Mouse (Mus musculus): Measurements from ENCODE around the gene Lrrc42. TPM values are rescaled to one million over a fixed set of nuclear protein-coding genes. Genes with fewer than 3 reads are reported as not detected.
A peak's percentile ranks its signal among the peaks of the same experiment; 100 is the strongest.

The Lrrc42 gene
- polyA plus RNA-seq, 1 experiment from 2014 or later = 83.0 TPM

DNA sequence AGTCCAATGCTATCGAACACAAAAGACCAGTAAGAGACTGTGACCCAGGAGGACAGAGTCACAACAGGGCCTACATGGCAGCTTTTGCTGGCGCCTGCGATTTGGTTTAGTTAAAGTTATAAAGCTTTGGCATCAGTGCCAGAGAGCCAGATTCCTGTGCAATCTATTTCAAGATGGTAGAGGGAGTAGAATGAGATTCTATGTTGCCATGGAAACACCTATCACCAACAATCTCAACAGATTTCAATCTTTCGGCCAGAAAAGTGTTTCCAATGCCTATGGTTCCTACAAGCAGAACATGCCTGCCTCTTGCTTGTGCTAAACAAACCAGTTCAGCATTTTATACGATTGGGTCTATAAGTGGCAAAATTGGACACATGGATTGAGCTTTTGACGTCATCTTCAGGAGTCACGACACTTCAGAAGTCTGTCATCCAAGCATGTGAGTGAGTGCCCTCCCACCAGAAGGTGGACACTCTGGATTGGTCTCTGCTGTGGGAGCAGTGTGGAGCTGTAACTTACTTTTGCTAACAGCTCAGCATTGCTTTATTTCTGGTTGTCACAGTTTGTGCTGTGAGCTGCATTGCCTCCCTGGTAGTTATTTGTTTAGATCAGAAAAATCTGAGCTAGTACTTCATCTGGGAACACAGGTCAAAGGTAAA, 38.4 kb upstream of the Lrrc42 start:
- WGBS = 87% methylated on average over 7 of the region's 7 CpGs
- ATAC-seq (ENCODE audit: low FRiP score) = no peak
- no peak overlapping the region for H3K4me3 ChIP-seq (ENCODE audit: low read depth, low read length)

DNA sequence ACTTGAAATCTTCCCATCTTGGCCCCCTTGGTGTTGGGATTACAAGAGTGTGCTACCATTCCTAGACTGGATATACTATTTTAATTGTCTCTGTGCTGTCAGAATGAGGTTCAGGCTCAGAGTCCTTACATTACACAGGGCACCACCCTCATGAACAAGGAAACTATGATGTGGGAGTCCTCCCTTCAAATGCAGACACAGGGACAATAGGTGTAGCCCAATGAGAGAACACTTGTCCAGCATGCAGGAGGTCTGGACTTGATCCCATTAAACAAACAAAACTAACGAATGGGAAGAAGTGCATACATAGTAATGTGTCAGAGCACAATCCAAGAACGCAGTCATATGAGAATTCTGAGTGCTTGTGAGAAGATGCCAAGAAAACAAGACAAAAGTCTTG, 34.2 kb upstream of the Lrrc42 start:
- H3K27me3 ChIP-seq (ENCODE audit: control insufficient read depth, insufficient read depth, low read length) = no peaks in the 10 kb centered on the region
- no peak for ATAC-seq (ENCODE audit: low FRiP score)
- H3K36me3 ChIP-seq (ENCODE audit: control insufficient read depth, insufficient read depth, low read length) = no peaks in the 10 kb centered on the region
- no peak overlapping the region for H3K27ac ChIP-seq (ENCODE audit: low read depth, low read length)
- no peak overlapping the region for H3K9ac ChIP-seq (ENCODE audit: low read depth, low read length)
- 81% methylated on average over 2 of the region's 2 CpGs for WGBS
- DNase-seq (ENCODE audit: low spot score) = no peak
- H3K4me1 ChIP-seq (replicated peaks; ENCODE audit: control insufficient read depth, insufficient read depth, low read length) = no peaks in the 10 kb centered on the region
- H3K9me3 ChIP-seq (ENCODE audit: control insufficient read depth, low read length) = no peaks in the 10 kb centered on the region
- no peak overlapping the region for H3K4me3 ChIP-seq (ENCODE audit: low read depth, low read length)
- no peak overlapping the region for H3K4me2 ChIP-seq (replicated peaks; ENCODE audit: low read depth, low read length)

More for the DNA sequence above, 38.4 kb upstream of the Lrrc42 start:
- no peaks in the 10 kb centered on the region for H3K4me1 ChIP-seq (replicated peaks; ENCODE audit: control insufficient read depth, insufficient read depth, low read length)
- DNase-seq (ENCODE audit: low spot score) = no peak
- no peak overlapping the region for H3K27ac ChIP-seq (ENCODE audit: low read depth, low read length)
- no peaks in the 10 kb centered on the region for H3K36me3 ChIP-seq (ENCODE audit: control insufficient read depth, insufficient read depth, low read length)
- H3K4me2 ChIP-seq (replicated peaks; ENCODE audit: low read depth, low read length) = no peak overlapping the region
- H3K27me3 ChIP-seq (ENCODE audit: control insufficient read depth, insufficient read depth, low read length) = no peaks in the 10 kb centered on the region
- no peaks in the 10 kb centered on the region for H3K9me3 ChIP-seq (ENCODE audit: control insufficient read depth, low read length)
- H3K9ac ChIP-seq (ENCODE audit: low read depth, low read length) = no peak overlapping the region

DNA sequence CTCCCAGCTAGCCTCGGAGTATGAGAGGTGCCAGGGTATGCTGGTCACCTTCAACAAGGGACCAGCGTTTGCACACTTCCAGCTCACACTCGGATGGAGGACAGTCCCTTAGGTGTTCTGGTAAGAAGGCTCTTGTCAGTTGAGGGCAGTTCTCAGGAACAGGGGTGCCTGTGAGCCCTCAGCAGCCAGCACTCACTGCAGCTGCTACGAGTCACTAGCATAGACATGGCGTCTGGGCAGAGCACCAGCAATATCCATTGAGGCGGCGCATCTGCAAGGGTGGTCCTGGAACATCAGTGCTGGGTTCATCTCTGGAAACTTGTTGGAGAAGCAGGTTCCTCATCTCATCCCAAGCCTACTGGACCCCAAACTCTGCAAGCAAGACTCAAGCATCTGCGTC, 33.1 kb upstream of the Lrrc42 start:
- Histone ChIP-seq H3K27me3 (ENCODE audit: control insufficient read depth, insufficient read depth, low read length) (no peaks in the 10 kb centered on the region), H3K9me3 (ENCODE audit: control insufficient read depth, low read length) (no peaks in the 10 kb centered on the region), H3K4me3 (ENCODE audit: low read depth, low read length) (no peak overlapping the region), H3K4me2 (replicated peaks; ENCODE audit: low read depth, low read length) (no peak overlapping the region), H3K9ac (ENCODE audit: low read depth, low read length) (no peak overlapping the region), H3K36me3 (ENCODE audit: control insufficient read depth, insufficient read depth, low read length) (no peaks in the 10 kb centered on the region), H3K27ac (ENCODE audit: low read depth, low read length) (no peak overlapping the region), H3K4me1 (replicated peaks; ENCODE audit: control insufficient read depth, insufficient read depth, low read length) (no peaks in the 10 kb centered on the region)
- no peak for DNase-seq (ENCODE audit: low spot score)
- ATAC-seq (ENCODE audit: low FRiP score) = no peak
- WGBS = 90% methylated on average over 8 of the region's 8 CpGs

DNA sequence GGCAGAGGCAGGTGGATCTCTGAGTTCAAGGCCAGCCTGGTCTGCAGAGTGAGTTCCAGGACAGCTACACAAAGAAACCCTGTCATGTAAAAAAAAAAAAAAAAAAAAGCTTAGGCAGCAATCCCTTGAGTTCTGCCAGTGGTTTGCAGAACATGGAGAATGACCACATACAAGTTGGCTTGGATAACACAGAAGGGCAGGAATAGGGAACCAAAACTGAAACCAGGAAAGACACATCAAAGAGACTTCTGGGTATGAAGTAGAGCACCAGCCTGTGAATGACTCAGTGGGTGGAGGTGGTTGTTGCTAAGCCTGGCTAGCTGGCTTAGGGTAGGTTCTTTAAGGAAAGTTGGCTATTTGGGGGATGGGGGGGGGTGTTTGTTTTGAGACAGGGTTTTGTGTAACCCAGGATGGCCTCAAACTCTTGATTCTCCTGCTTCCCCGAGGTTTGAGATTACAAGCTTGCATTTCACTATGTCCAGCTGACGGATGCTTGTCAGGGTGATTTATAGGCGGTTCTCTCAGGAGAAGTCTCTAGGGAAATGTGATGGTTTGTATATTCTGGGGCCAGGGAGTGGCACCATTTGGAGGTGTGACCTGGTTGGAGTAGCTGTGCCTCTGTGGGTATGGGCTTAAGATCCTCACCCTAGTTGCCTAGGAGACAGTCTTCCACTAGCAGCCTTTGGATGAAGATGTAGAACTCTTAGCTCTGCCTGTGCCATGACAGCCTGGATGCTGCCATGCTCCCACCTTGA, 32.3 kb upstream of the Lrrc42 start:
- Histone ChIP-seq H3K4me3 (ENCODE audit: low read depth, low read length) (no peak overlapping the region), H3K27me3 (ENCODE audit: control insufficient read depth, insufficient read depth, low read length) (no peaks in the 10 kb centered on the region), H3K9me3 (ENCODE audit: control insufficient read depth, low read length) (no peaks in the 10 kb centered on the region), H3K4me2 (replicated peaks; ENCODE audit: low read depth, low read length) (no peak overlapping the region), H3K4me1 (replicated peaks; ENCODE audit: control insufficient read depth, insufficient read depth, low read length) (no peaks in the 10 kb centered on the region), H3K36me3 (ENCODE audit: control insufficient read depth, insufficient read depth, low read length) (no peaks in the 10 kb centered on the region), H3K9ac (ENCODE audit: low read depth, low read length) (no peak overlapping the region), H3K27ac (ENCODE audit: low read depth, low read length) (no peak overlapping the region)
- no peak for DNase-seq (ENCODE audit: low spot score)
- no peak for ATAC-seq (ENCODE audit: low FRiP score)
- WGBS = 62% methylated on average over 3 of the region's 3 CpGs

DNA sequence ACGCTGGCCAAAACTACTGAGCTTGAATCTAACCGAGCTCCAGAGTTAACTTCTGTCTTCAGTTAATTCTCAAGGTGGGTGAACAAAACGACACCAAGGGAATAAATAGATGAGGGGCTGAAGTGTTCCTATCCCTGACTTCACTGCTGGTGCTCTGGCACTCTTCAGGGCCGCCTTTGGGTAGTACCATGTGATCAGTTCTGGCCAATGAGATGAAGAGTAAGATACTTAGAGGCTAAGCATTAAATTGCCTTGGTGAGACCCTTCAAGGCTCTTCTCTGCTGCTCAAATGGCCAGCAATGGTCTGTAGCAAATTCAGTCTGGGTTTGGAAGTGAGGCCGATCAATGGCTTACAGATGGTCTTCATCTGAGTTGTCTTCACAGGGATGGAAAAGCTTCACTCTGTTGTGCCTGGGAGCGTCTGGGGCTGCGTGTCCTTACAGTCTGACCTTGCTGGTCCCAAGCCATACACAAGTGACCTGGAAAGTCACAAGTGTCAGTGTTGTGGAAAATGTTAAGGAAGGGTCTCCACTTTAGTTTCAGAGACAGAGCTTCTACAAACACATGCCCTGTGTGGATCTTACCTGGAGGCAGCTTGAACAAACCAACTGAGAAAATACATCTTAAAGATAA, 27.6 kb upstream of the Lrrc42 start:
- H3K9me3 ChIP-seq (ENCODE audit: control insufficient read depth, low read length) = no peaks in the 10 kb centered on the region
- DNase-seq (ENCODE audit: low spot score) (no peak), ATAC-seq (ENCODE audit: low FRiP score) (no peak)
- no peak overlapping the region for H3K9ac ChIP-seq (ENCODE audit: low read depth, low read length)
- no peak overlapping the region for H3K4me3 ChIP-seq (ENCODE audit: low read depth, low read length)
- WGBS = 77% methylated on average over 7 of the region's 7 CpGs
- no peaks in the 10 kb centered on the region for H3K4me1 ChIP-seq (replicated peaks; ENCODE audit: control insufficient read depth, insufficient read depth, low read length)
- H3K27ac ChIP-seq (ENCODE audit: low read depth, low read length) = no peak overlapping the region
- no peak overlapping the region for H3K4me2 ChIP-seq (replicated peaks; ENCODE audit: low read depth, low read length)
- H3K36me3 ChIP-seq (ENCODE audit: control insufficient read depth, insufficient read depth, low read length) = no peaks in the 10 kb centered on the region
- no peaks in the 10 kb centered on the region for H3K27me3 ChIP-seq (ENCODE audit: control insufficient read depth, insufficient read depth, low read length)

DNA sequence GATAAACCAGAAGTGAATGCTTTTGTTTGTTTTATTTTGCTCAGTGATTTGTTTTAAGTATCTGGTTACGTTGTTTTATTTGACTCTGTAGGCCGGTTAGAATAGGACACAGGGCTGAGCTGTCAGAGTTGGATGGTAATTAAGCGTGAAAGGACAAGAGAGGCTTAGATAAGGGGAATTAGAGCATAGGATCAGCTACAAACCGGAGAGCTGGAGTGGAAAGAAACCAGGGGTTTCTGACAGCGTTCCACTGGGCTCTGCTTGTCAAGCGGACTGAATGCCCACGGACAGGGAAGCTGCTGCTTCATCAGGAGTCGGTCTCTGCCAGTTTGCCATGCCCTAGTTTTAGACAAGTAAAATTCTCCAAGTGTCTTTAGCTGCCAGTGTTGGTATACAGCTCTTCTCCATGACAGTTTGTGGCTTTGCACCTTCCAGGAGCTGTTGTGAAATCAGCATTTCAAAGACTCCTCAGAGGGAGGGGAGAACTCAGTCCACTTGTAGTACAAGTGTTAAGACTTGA, 24.9 kb upstream of the Lrrc42 start:
- H3K9me3 ChIP-seq (ENCODE audit: control insufficient read depth, low read length) = no peaks in the 10 kb centered on the region
- H3K9ac ChIP-seq (ENCODE audit: low read depth, low read length) = no peak overlapping the region
- no peaks in the 10 kb centered on the region for H3K36me3 ChIP-seq (ENCODE audit: control insufficient read depth, insufficient read depth, low read length)
- ATAC-seq (ENCODE audit: low FRiP score) (no peak), DNase-seq (ENCODE audit: low spot score) (peak; percentile 17)
- no peak overlapping the region for H3K27ac ChIP-seq (ENCODE audit: low read depth, low read length)
- no peaks in the 10 kb centered on the region for H3K27me3 ChIP-seq (ENCODE audit: control insufficient read depth, insufficient read depth, low read length)
- 15% methylated on average over 8 of the region's 8 CpGs for WGBS
- no peak overlapping the region for H3K4me3 ChIP-seq (ENCODE audit: low read depth, low read length)
- H3K4me2 ChIP-seq (replicated peaks; ENCODE audit: low read depth, low read length) = no peak overlapping the region
- H3K4me1 ChIP-seq (replicated peaks; ENCODE audit: control insufficient read depth, insufficient read depth, low read length) = no peaks in the 10 kb centered on the region

DNA sequence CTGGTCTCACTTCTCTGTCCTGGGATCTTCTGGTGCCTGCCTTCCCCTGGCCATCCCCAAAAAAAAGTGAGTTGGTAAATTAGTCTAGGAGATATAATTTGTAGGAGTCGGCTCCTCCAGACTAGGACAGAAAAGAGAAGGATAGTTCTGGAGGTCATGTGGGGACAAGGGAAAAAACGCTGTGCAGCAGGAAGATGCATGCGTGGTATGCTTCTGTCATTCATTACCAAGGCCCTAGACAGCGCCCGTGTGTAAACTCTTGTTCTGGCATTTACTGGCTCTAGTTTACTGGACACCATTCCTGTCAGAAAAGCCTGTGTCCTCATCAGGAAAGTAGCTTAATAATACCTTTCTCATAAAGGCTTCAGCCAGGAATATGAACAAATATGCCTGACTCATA, 21.2 kb upstream of the Lrrc42 start:
- Histone ChIP-seq H3K27ac (ENCODE audit: low read depth, low read length) (no peak overlapping the region), H3K9ac (ENCODE audit: low read depth, low read length) (no peak overlapping the region), H3K4me2 (replicated peaks; ENCODE audit: low read depth, low read length) (no peak overlapping the region), H3K36me3 (ENCODE audit: control insufficient read depth, insufficient read depth, low read length) (no peaks in the 10 kb centered on the region), H3K27me3 (ENCODE audit: control insufficient read depth, insufficient read depth, low read length) (no peaks in the 10 kb centered on the region), H3K4me1 (replicated peaks; ENCODE audit: control insufficient read depth, insufficient read depth, low read length) (no peaks in the 10 kb centered on the region), H3K9me3 (ENCODE audit: control insufficient read depth, low read length) (no peaks in the 10 kb centered on the region), H3K4me3 (ENCODE audit: low read depth, low read length) (no peak overlapping the region)
- WGBS = 92% methylated on average over 5 of the region's 5 CpGs
- DNase-seq (ENCODE audit: low spot score) = no peak
- ATAC-seq (ENCODE audit: low FRiP score) = no peak

DNA sequence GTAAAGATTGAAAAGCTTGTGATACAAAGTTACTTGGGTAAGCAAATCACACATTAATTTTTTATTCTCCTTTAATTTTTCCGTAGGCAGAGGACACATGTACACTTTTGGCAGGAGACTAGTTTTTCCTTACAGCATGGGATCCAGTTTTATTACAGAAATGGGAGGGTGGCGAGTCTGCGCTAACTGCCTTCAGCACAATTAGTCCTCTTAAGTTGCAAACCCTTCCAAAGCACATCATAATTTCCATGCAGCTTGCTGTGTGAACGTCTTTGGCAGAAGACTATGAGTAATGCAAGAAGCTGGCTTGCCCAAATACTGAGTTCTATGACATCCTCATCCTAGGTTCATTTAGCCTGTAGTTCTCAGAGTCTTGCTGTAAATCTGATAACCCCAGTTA, 20.4 kb upstream of the Lrrc42 start:
- Histone ChIP-seq H3K4me1 (replicated peaks; ENCODE audit: control insufficient read depth, insufficient read depth, low read length) (no peaks in the 10 kb centered on the region), H3K27ac (ENCODE audit: low read depth, low read length) (no peak overlapping the region), H3K4me2 (replicated peaks; ENCODE audit: low read depth, low read length) (no peak overlapping the region), H3K9ac (ENCODE audit: low read depth, low read length) (no peak overlapping the region), H3K36me3 (ENCODE audit: control insufficient read depth, insufficient read depth, low read length) (no peaks in the 10 kb centered on the region), H3K4me3 (ENCODE audit: low read depth, low read length) (no peak overlapping the region), H3K9me3 (ENCODE audit: control insufficient read depth, low read length) (no peaks in the 10 kb centered on the region), H3K27me3 (ENCODE audit: control insufficient read depth, insufficient read depth, low read length) (no peaks in the 10 kb centered on the region)
- DNase-seq (ENCODE audit: low spot score) (no peak), ATAC-seq (ENCODE audit: low FRiP score) (no peak)
- 90% methylated on average over 4 of the region's 4 CpGs for WGBS
